Mouse (Mus musculus): ENCODE results near the gene Atp8b4. TPM values are rescaled to one million over a fixed set of nuclear protein-coding genes. Genes with fewer than 3 reads are reported as not detected.

The Atp8b4 gene
- polyA plus RNA-seq (2012; rRNA removed) (2.0 and 3.0 TPM in 2 replicates), polyA plus RNA-seq (2014; fragmentation: Nextera tagmentation; extraction: Ambion mirVana) (4.1 and 4.9 TPM in 2 replicates)

DNA sequence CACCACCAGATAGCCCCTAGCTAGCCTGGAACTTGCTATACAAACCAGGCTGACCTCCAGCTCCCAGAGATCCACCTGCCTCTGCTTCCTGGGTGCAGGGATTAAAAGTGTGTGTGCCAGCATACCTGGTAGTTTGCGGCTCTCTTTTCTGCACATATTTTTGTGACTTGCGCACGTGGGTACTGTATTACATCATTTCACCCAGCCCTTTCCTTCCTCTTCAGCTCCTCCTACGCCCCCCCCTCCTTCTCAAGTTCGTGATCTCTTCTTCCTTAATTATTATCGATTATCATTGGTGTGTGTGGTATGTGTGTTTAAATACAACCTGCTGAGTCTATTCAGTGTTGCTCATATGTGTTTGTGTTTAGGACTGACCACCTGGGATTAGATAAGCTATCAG lies at the start of gene Atp8b4:
Atp8b4 (minus strand) TSS at position 154 of the 400 bp plus-strand sequence.
- Histone ChIP-seq H3K36me3 (replicated peaks; ENCODE audit: control insufficient read depth, insufficient read depth, low read depth) (no peaks in the 10 kb centered on the region), H3K4me3 (ENCODE audit: insufficient read depth in 1 of 2, low read depth in 2 of 2, low read length in 2 of 2) (peak within 1 kb of the TSS in 1 of 2 experiments; percentile 23; a peak in 2 of 4 replicates), H3K27ac (no peak within 1 kb of the TSS), H3K4me1 (replicated peaks; ENCODE audit: control insufficient read depth in 2 of 2, insufficient read depth in 2 of 2, low read length in 1 of 2) (no peaks in the 10 kb centered on the region), H3K9ac (replicated peaks) (no peak within 1 kb of the TSS), H3K4me2 (ENCODE audit: low read depth) (0 out of 2 replicates have a peak within 1 kb of the TSS, but pooled peaks have one; percentile 4), H3K9me3 (ENCODE audit: control insufficient read depth, low read length) (no peaks in the 10 kb centered on the region), H3K27me3 (ENCODE audit: control insufficient read depth, insufficient read depth, low read length) (no peaks in the 10 kb centered on the region)
- no peak for ATAC-seq (ENCODE audit: insufficient read depth)
- DNase-seq (ENCODE audit: low read depth in 3 of 3, low spot score in 3 of 3): no peak
- TF ChIP-seq CTCF (IDR thresholded peaks at IDR 0.05; ENCODE audit: low read depth) (no peak), EP300 (IDR thresholded peaks at IDR 0.05; ENCODE audit: low read depth) (no peak)
- WGBS (ENCODE audit: insufficient replicate concordance): 29% methylated on average over 6 of the region's 6 CpGs

GRCm38 (mm10) chr2:126549681-126550080 lies 49.2 kb upstream of the Atp8b4 start:
- H3K27ac ChIP-seq: no peak overlapping the region
- peaks cover 23% of the 10 kb centered on the region for H3K27me3 ChIP-seq (ENCODE audit: control insufficient read depth, insufficient read depth, low read length)
- H3K4me3 ChIP-seq (ENCODE audit: insufficient read depth in 1 of 2, low read depth in 2 of 2, low read length in 2 of 2): no peak overlapping the region
- no peak for TF ChIP-seq CTCF (IDR thresholded peaks at IDR 0.05; ENCODE audit: low read depth)
- no peak for DNase-seq (ENCODE audit: low read depth in 3 of 3, low spot score in 3 of 3)
- ATAC-seq (ENCODE audit: insufficient read depth): no peak
- no peak overlapping the region for H3K4me2 ChIP-seq (ENCODE audit: low read depth)
- WGBS (ENCODE audit: insufficient replicate concordance): 55% methylated on average over 7 of the region's 7 CpGs
- H3K4me1 ChIP-seq (replicated peaks; ENCODE audit: control insufficient read depth in 2 of 2, insufficient read depth in 2 of 2, low read length in 1 of 2): peaks cover 0 to 7% of the 10 kb centered on the region in 2 experiments; a peak in 1 of 4 replicates
- no peak overlapping the region for H3K9ac ChIP-seq (replicated peaks)
- no peaks in the 10 kb centered on the region for H3K9me3 ChIP-seq (ENCODE audit: control insufficient read depth, low read length)
- no peaks in the 10 kb centered on the region for H3K36me3 ChIP-seq (replicated peaks; ENCODE audit: control insufficient read depth, insufficient read depth, low read depth)

GRCm38 (mm10) chr2:126546392-126546791 lies 45.9 kb upstream of the Atp8b4 start:
- no peak overlapping the region for H3K27ac ChIP-seq
- H3K9me3 ChIP-seq (ENCODE audit: control insufficient read depth, low read length): no peaks in the 10 kb centered on the region
- no peak overlapping the region for H3K4me2 ChIP-seq (ENCODE audit: low read depth)
- H3K27me3 ChIP-seq (ENCODE audit: control insufficient read depth, insufficient read depth, low read length): no peaks in the 10 kb centered on the region
- DNase-seq (ENCODE audit: low read depth in 3 of 3, low spot score in 3 of 3): no peak
- TF ChIP-seq CTCF (IDR thresholded peaks at IDR 0.05; ENCODE audit: low read depth) (no peak), EP300 (IDR thresholded peaks at IDR 0.05; ENCODE audit: low read depth) (no peak)
- peaks cover 0 to 5% of the 10 kb centered on the region in 2 experiments; a peak in 1 of 4 replicates for H3K4me1 ChIP-seq (replicated peaks; ENCODE audit: control insufficient read depth in 2 of 2, insufficient read depth in 2 of 2, low read length in 1 of 2)
- WGBS (ENCODE audit: insufficient replicate concordance): 59% methylated on average over 3 of the region's 3 CpGs
- H3K9ac ChIP-seq (replicated peaks): no peak overlapping the region
- no peak overlapping the region for H3K4me3 ChIP-seq (ENCODE audit: insufficient read depth in 1 of 2, low read depth in 2 of 2, low read length in 2 of 2)
- no peak for ATAC-seq (ENCODE audit: insufficient read depth)
- H3K36me3 ChIP-seq (replicated peaks; ENCODE audit: control insufficient read depth, insufficient read depth, low read depth): no peaks in the 10 kb centered on the region

GRCm38 (mm10) chr2:126545297-126545696 lies 44.8 kb upstream of the Atp8b4 start:
- Histone ChIP-seq H3K36me3 (replicated peaks; ENCODE audit: control insufficient read depth, insufficient read depth, low read depth) (no peaks in the 10 kb centered on the region), H3K27me3 (ENCODE audit: control insufficient read depth, insufficient read depth, low read length) (no peaks in the 10 kb centered on the region), H3K9ac (replicated peaks) (no peak overlapping the region), H3K4me1 (replicated peaks; ENCODE audit: control insufficient read depth in 2 of 2, insufficient read depth in 2 of 2, low read length in 1 of 2) (no peaks in the 10 kb centered on the region), H3K4me3 (ENCODE audit: insufficient read depth in 1 of 2, low read depth in 2 of 2, low read length in 2 of 2) (no peak overlapping the region), H3K9me3 (ENCODE audit: control insufficient read depth, low read length) (no peaks in the 10 kb centered on the region), H3K4me2 (ENCODE audit: low read depth) (no peak overlapping the region), H3K27ac (no peak overlapping the region)
- WGBS (ENCODE audit: insufficient replicate concordance): 52% methylated on average over 5 of the region's 5 CpGs
- TF ChIP-seq CTCF (IDR thresholded peaks at IDR 0.05; ENCODE audit: low read depth) (no peak), EP300 (IDR thresholded peaks at IDR 0.05; ENCODE audit: low read depth) (no peak)
- ATAC-seq (ENCODE audit: insufficient read depth) (no peak), DNase-seq (ENCODE audit: low read depth in 3 of 3, low spot score in 3 of 3) (peak in 1 of 3 experiments; percentile 9)

- ATAC-seq (ENCODE audit: insufficient read depth) (no peak), DNase-seq (ENCODE audit: low read depth in 3 of 3, low spot score in 3 of 3) (no peak)
- no peak overlapping the region for H3K4me2 ChIP-seq (ENCODE audit: low read depth)
- H3K9me3 ChIP-seq (ENCODE audit: control insufficient read depth, low read length): no peaks in the 10 kb centered on the region
- H3K4me3 ChIP-seq (ENCODE audit: insufficient read depth in 1 of 2, low read depth in 2 of 2, low read length in 2 of 2): no peak overlapping the region
- H3K36me3 ChIP-seq (replicated peaks; ENCODE audit: control insufficient read depth, insufficient read depth, low read depth): no peaks in the 10 kb centered on the region
- 73% methylated on average over 5 of the region's 5 CpGs for WGBS (ENCODE audit: insufficient replicate concordance)
- H3K4me1 ChIP-seq (replicated peaks; ENCODE audit: control insufficient read depth in 2 of 2, insufficient read depth in 2 of 2, low read length in 1 of 2): no peaks in the 10 kb centered on the region
- H3K27me3 ChIP-seq (ENCODE audit: control insufficient read depth, insufficient read depth, low read length): no peaks in the 10 kb centered on the region
- TF ChIP-seq CTCF (IDR thresholded peaks at IDR 0.05; ENCODE audit: low read depth) (no peak), EP300 (IDR thresholded peaks at IDR 0.05; ENCODE audit: low read depth) (no peak)
- no peak overlapping the region for H3K27ac ChIP-seq
- no peak overlapping the region for H3K9ac ChIP-seq (replicated peaks)
Measured at GRCm38 (mm10) chr2:126542211-126542610, 41.7 kb upstream of the Atp8b4 start.
